Mouse (Mus musculus): ENCODE data around the gene Pdzd3. TPM values are rescaled to one million over a fixed set of nuclear protein-coding genes. Genes with fewer than 3 reads are reported as not detected.
A peak's percentile ranks its signal among the peaks of the same experiment; 100 is the strongest.

Gene Pdzd3
- total and polyA plus RNA-seq, 3 experiments = 1.7 to 4.2 (median 3.4) TPM

- Histone ChIP-seq H3K27me3 (ENCODE audit: control insufficient read depth, insufficient read depth, low read length) (no peaks in the 10 kb centered on the region), H3K36me3 (ENCODE audit: control insufficient read depth, insufficient read depth, low read length) (peaks cover 2% of the 10 kb centered on the region), H3K79me2 (replicated peaks; ENCODE audit: control insufficient read depth, insufficient read depth, low read length) (peaks cover 6% of the 10 kb centered on the region), H3K27ac (peak within 1 kb of the TSS; percentile 96), H3K9ac (ENCODE audit: low read depth, low read length) (peak within 1 kb of the TSS; percentile 98), H3K4me1 (ENCODE audit: control insufficient read depth, insufficient read depth, low read length) (peaks cover 8% of the 10 kb centered on the region), H3K4me3 (peak within 1 kb of the TSS; percentile 96)
- 2% methylated on average over 75 of the region's 76 CpGs for WGBS
- TF ChIP-seq POLR2A (IDR thresholded peaks at IDR 0.05; ENCODE audit: insufficient read depth, low read depth, low read length) = peak; percentile 86
- TF ChIP-seq CTCF (IDR thresholded peaks at IDR 0.05) = peak; percentile 97
- TF ChIP-seq EP300 (IDR thresholded peaks at IDR 0.05; ENCODE audit: insufficient read depth, low read depth, low read length) = peak; percentile 81
- peak; percentile 98 to 99 for DNase-seq
- intact Hi-C loops (cut with DNase I) = loop anchor here (1.0 to 10.0 kb wide), 4 partner anchors 51 to 249 kb away; no protein-coding TSS in a partner anchor
Observed at GRCm38 (mm10) chr9:44233802-44234478, 17.3 kb downstream of the Pdzd3 start, which contains the start of gene Cbl. Gene Cbl (minus strand): TSS chr9:44234049.

- under 1% methylated on average over 40 of the region's 40 CpGs for WGBS
- H3K4me1 ChIP-seq (ENCODE audit: control insufficient read depth, insufficient read depth, low read length) = peaks cover 8% of the 10 kb centered on the region
- peaks cover 7% of the 10 kb centered on the region for H3K79me2 ChIP-seq (replicated peaks; ENCODE audit: control insufficient read depth, insufficient read depth, low read length)
- H3K27ac ChIP-seq = peak overlapping the region; percentile 96
- TF ChIP-seq EP300 (IDR thresholded peaks at IDR 0.05; ENCODE audit: insufficient read depth, low read depth, low read length) (no peak), POLR2A (IDR thresholded peaks at IDR 0.05; ENCODE audit: insufficient read depth, low read depth, low read length) (no peak), CTCF (IDR thresholded peaks at IDR 0.05) (no peak)
- no peaks in the 10 kb centered on the region for H3K27me3 ChIP-seq (ENCODE audit: control insufficient read depth, insufficient read depth, low read length)
- intact Hi-C loops (cut with DNase I) = loop anchor here (2.0 to 10.0 kb wide), 2 partner anchors 62 to 248 kb away; no protein-coding TSS in a partner anchor
- peaks cover 5% of the 10 kb centered on the region for H3K36me3 ChIP-seq (ENCODE audit: control insufficient read depth, insufficient read depth, low read length)
- H3K9ac ChIP-seq (ENCODE audit: low read depth, low read length) = peak overlapping the region; percentile 98
- H3K4me3 ChIP-seq = peak overlapping the region; percentile 96
- DNase-seq = peak; percentile 35 to 36
Observed at GRCm38 (mm10) chr9:44233021-44233801, 18.1 kb downstream of the Pdzd3 start.

GRCm38 (mm10) chr9:44231609-44232008, 19.7 kb downstream of the Pdzd3 start:
- Histone ChIP-seq H3K27ac (no peak overlapping the region), H3K4me3 (no peak overlapping the region), H3K4me1 (ENCODE audit: control insufficient read depth, insufficient read depth, low read length) (peaks cover 10% of the 10 kb centered on the region), H3K79me2 (replicated peaks; ENCODE audit: control insufficient read depth, insufficient read depth, low read length) (peaks cover 10% of the 10 kb centered on the region), H3K9ac (ENCODE audit: low read depth, low read length) (no peak overlapping the region), H3K36me3 (ENCODE audit: control insufficient read depth, insufficient read depth, low read length) (peaks cover 8% of the 10 kb centered on the region), H3K27me3 (ENCODE audit: control insufficient read depth, insufficient read depth, low read length) (no peaks in the 10 kb centered on the region)
- TF ChIP-seq CTCF (IDR thresholded peaks at IDR 0.05) = no peak
- TF ChIP-seq EP300 (IDR thresholded peaks at IDR 0.05; ENCODE audit: insufficient read depth, low read depth, low read length) = no peak
- no peak for TF ChIP-seq POLR2A (IDR thresholded peaks at IDR 0.05; ENCODE audit: insufficient read depth, low read depth, low read length)
- DNase-seq = no peak
- intact Hi-C loops (cut with DNase I) = loop anchor here (2.0 to 10.0 kb wide), 2 partner anchors 61 to 247 kb away; no protein-coding TSS in a partner anchor

GRCm38 (mm10) chr9:44225993-44226392, 25.3 kb downstream of the Pdzd3 start:
- intact Hi-C loops (cut with DNase I) = no loop called here

GRCm38 (mm10) chr9:44213538-44213937, 37.7 kb downstream of the Pdzd3 start:
- no peaks in the 10 kb centered on the region; the same call in 1 of the 2 replicates for H3K36me3 ChIP-seq (ENCODE audit: control insufficient read depth, insufficient read depth, low read length)
- H3K27me3 ChIP-seq (ENCODE audit: control insufficient read depth, insufficient read depth, low read length) = no peaks in the 10 kb centered on the region
- peaks cover 2% of the 10 kb centered on the region; the same call in 1 of the 2 replicates for H3K4me1 ChIP-seq (ENCODE audit: control insufficient read depth, insufficient read depth, low read length)
- TF ChIP-seq POLR2A (IDR thresholded peaks at IDR 0.05; ENCODE audit: insufficient read depth, low read depth, low read length) = no peak
- TF ChIP-seq CTCF (IDR thresholded peaks at IDR 0.05) = no peak
- no peak for TF ChIP-seq EP300 (IDR thresholded peaks at IDR 0.05; ENCODE audit: insufficient read depth, low read depth, low read length)
- H3K9ac ChIP-seq (ENCODE audit: low read depth, low read length) = no peak overlapping the region
- H3K4me3 ChIP-seq = no peak overlapping the region
- intact Hi-C loops (cut with DNase I) = no loop called here
- 91% methylated on average over 14 of the region's 14 CpGs for WGBS
- H3K27ac ChIP-seq = no peak overlapping the region
- H3K79me2 ChIP-seq (replicated peaks; ENCODE audit: control insufficient read depth, insufficient read depth, low read length) = peaks cover 4% of the 10 kb centered on the region; the same call in 1 of the 2 replicates
- DNase-seq = no peak

More at GRCm38 (mm10) chr9:44225993-44226392, 25.3 kb downstream of the Pdzd3 start:
- H3K4me3 ChIP-seq = no peak overlapping the region
- H3K79me2 ChIP-seq (replicated peaks; ENCODE audit: control insufficient read depth, insufficient read depth, low read length) = peaks cover 9% of the 10 kb centered on the region
- WGBS = 20% methylated on average over 6 of the region's 6 CpGs
- no peak for DNase-seq
- peak overlapping the region; percentile 6; the same call in 1 of the 2 replicates for H3K27ac ChIP-seq
- H3K36me3 ChIP-seq (ENCODE audit: control insufficient read depth, insufficient read depth, low read length) = peaks cover 8% of the 10 kb centered on the region
- no peak for TF ChIP-seq CTCF (IDR thresholded peaks at IDR 0.05)
- no peak for TF ChIP-seq EP300 (IDR thresholded peaks at IDR 0.05; ENCODE audit: insufficient read depth, low read depth, low read length)
- H3K9ac ChIP-seq (ENCODE audit: low read depth, low read length) = no peak overlapping the region
- H3K27me3 ChIP-seq (ENCODE audit: control insufficient read depth, insufficient read depth, low read length) = no peaks in the 10 kb centered on the region
- peaks cover 11% of the 10 kb centered on the region for H3K4me1 ChIP-seq (ENCODE audit: control insufficient read depth, insufficient read depth, low read length)
